Mouse (Mus musculus): ENCODE data around the gene Ntn3. TPM values are rescaled to one million over a fixed set of nuclear protein-coding genes. Genes with fewer than 3 reads are reported as not detected.

The Ntn3 gene
- polyA plus RNA-seq, 1 experiment from 2014 or later, result 5.9 TPM

DNA sequence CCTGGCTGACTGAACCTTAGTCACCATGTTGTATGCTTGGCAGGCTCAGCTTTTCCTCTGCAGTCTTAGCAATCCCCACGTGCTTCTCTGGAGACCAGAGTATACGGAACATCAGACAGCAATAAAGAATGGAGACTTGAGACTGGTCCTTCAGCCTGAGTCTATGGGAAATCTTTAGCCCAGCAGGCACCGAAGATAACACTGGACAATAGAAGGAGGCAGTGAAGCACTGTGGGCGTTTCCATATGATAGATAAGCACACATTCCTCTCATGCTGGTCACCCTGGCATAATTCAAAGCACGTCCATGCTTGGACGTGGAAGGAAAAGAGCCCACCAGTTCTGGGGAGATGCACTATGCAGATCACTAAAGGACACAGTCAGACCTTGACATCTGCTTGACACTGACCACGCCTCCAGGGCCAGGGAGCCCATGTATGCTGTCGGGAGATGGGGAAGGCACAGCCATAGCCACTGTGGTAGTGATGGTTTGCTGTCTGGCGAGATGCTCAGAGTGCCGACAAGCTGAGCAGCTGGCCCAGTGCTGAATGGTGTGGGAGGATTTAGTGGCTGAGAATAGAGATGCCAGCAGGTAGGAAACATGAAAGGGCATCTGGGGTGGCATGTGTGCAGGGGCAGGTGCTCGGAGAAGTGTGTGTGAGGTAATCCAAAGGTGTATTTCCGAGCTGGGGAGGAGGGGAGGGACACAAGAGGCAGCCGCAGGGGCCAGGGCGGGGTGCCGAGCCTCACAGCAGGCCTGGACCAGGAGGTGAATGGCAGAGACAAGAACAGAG is 12.1 kb downstream of the Ntn3 start:
- Histone ChIP-seq H3K4me1 (replicated peaks) (peaks cover 13% of the 10 kb centered on the region), H3K36me3 (0 out of 2 replicates have a peak, but pooled peaks cover 5% of the 10 kb centered on the region), H3K4me3 (no peak overlapping the region), H3K27ac (replicated peaks) (no peak overlapping the region), H3K9me3 (no peaks in the 10 kb centered on the region), H3K27me3 (no peaks in the 10 kb centered on the region), H3K4me2 (no peak overlapping the region), H3K9ac (no peak overlapping the region)
- no peak for ATAC-seq (ENCODE audit: low read depth)
- WGBS, result 68% methylated on average over 15 of the region's 15 CpGs

DNA sequence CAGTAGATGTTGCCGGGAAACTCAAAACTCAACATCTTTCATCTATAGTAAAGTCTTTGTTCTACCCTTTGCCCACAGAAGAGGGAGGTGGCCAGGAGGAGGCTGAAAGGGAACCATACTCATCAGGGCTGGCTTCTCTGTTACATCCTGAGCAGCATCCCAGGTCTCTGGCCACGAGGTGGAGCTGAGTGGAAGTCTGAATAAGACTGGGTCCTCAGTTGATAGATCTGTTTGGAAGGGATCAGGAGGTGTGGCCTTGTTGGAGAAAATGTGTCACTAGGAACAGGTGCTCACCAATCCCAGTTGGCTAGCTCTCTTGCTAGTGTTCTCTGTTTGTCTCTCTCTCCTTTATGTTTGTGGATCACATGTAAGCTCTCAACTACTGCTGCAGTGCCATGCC is 14.0 kb downstream of the Ntn3 start:
- WGBS, result 62% methylated on average over 2 of the region's 2 CpGs
- Histone ChIP-seq H3K9ac (no peak overlapping the region), H3K27ac (replicated peaks) (no peak overlapping the region)

DNA sequence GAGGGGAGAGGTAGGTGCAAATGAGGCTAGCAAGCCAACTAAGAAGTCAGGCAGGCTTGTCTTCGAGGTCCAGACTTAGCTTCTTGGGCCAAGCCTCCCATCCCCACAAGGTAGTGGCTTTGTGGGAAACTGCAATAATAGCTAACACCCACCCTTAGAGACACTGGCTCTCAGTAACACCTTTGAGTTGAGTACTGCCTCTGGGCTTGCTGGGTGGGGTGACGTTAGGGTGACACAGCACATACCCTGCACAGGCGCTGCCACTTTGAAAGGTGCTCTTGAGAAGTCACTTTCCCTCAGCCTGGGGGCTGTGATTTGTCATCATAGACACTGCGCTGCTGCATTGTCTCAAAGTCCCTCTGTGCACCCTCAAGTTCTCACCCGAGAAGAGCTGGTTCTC is 15.6 kb downstream of the Ntn3 start:
- no peak for ATAC-seq (ENCODE audit: low read depth)
- no peak overlapping the region for H3K4me3 ChIP-seq

More for the DNA sequence above, 14.0 kb downstream of the Ntn3 start:
- Histone ChIP-seq H3K27me3 (no peaks in the 10 kb centered on the region), H3K36me3 (0 out of 2 replicates have a peak, but pooled peaks cover 5% of the 10 kb centered on the region), H3K4me3 (no peak overlapping the region), H3K4me2 (no peak overlapping the region), H3K9me3 (no peaks in the 10 kb centered on the region), H3K4me1 (replicated peaks) (peaks cover 6% of the 10 kb centered on the region; the same call in 1 of the 2 replicates)
- ATAC-seq (ENCODE audit: low read depth), result no peak

DNA sequence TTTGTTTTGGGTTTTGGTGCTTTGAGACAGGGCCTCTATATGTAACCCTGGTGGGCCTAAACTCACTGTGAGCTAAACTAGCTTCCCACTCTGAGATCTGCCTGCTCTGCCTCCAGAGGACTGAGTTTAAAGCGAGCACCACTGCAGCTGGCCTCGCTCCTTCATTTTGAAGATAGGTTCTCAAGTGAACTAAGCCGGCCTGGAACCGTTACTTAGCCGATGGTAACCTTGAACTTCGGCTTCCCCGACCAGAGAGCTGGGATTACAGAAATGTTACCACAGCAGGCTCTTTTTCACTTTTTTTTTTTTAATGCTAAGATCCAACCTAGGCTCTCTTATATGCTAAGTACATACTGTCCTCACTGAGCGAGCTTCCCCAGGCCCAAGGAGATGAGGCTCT is 16.1 kb downstream of the Ntn3 start:
- H3K36me3 ChIP-seq, result peaks cover 12% of the 10 kb centered on the region; the same call in 1 of the 2 replicates
- ATAC-seq (ENCODE audit: low read depth), result no peak
- H3K27ac ChIP-seq (replicated peaks), result no peak overlapping the region
- 86% methylated on average over 8 of the region's 8 CpGs for WGBS
- H3K4me1 ChIP-seq (replicated peaks), result no peaks in the 10 kb centered on the region; the same call in 1 of the 2 replicates
- H3K9me3 ChIP-seq, result no peaks in the 10 kb centered on the region
- no peaks in the 10 kb centered on the region for H3K27me3 ChIP-seq
- H3K9ac ChIP-seq, result no peak overlapping the region
- H3K4me3 ChIP-seq, result no peak overlapping the region
- H3K4me2 ChIP-seq, result no peak overlapping the region

More for the DNA sequence above, 15.6 kb downstream of the Ntn3 start:
- Histone ChIP-seq H3K27me3 (no peaks in the 10 kb centered on the region), H3K9ac (no peak overlapping the region), H3K4me2 (no peak overlapping the region), H3K4me1 (replicated peaks) (no peaks in the 10 kb centered on the region; the same call in 1 of the 2 replicates), H3K9me3 (no peaks in the 10 kb centered on the region), H3K27ac (replicated peaks) (no peak overlapping the region), H3K36me3 (peaks cover 7% of the 10 kb centered on the region; the same call in 1 of the 2 replicates)
- 91% methylated on average over 5 of the region's 5 CpGs for WGBS

DNA sequence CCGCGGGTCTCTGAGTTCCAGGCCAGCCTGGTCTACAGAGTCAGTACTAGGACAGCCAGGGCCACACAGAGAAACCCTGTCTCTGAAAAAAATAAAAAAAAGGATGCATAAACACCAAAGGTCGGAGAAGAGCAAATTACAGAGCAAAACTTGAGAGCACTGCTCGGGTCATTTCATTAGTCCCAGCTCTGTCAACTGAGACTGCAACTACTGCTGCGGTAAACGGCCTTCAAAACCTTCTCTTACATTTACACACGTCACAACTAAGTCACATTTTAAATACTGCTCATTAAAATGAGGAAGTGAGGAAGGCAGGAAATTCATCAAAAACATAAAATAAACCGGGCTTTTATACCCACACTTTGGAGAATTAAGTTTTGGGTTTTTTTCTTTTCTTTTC is 16.5 kb downstream of the Ntn3 start:
- Histone ChIP-seq H3K4me2 (no peak overlapping the region), H3K27ac (replicated peaks) (no peak overlapping the region), H3K4me3 (no peak overlapping the region), H3K27me3 (no peaks in the 10 kb centered on the region), H3K9me3 (no peaks in the 10 kb centered on the region), H3K36me3 (peaks cover 15% of the 10 kb centered on the region), H3K9ac (no peak overlapping the region), H3K4me1 (replicated peaks) (no peaks in the 10 kb centered on the region; the same call in 1 of the 2 replicates)
- WGBS, result 82% methylated on average over 8 of the region's 8 CpGs
- no peak for ATAC-seq (ENCODE audit: low read depth)

DNA sequence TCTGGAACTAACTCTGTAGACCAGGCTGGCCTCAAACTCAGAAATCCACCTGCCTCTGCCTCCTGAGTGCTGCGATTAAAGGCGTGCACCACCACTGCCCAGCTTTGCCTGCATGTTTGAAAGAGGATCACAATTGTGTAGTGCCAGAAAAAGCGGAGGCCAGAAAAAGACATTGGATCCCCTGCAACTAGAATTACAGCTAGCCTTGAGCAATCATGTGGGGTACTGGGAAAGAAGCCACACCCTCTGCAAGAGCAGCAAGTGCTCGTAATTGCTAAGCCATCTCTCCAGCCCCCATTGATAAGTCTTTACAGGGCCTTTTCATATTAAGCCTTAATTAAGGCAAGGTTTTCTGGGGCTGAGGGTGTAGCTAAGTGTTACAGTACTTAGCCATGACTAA is 17.9 kb downstream of the Ntn3 start:
- ATAC-seq (ENCODE audit: low read depth), result no peak
- no peaks in the 10 kb centered on the region for H3K4me1 ChIP-seq (replicated peaks)
- no peaks in the 10 kb centered on the region for H3K27me3 ChIP-seq
- no peak overlapping the region for H3K9ac ChIP-seq
- H3K27ac ChIP-seq (replicated peaks), result no peak overlapping the region
- H3K4me2 ChIP-seq, result no peak overlapping the region
- peaks cover 22% of the 10 kb centered on the region for H3K36me3 ChIP-seq
- H3K9me3 ChIP-seq, result no peaks in the 10 kb centered on the region
- WGBS, result 77% methylated on average over 4 of the region's 4 CpGs
- no peak overlapping the region for H3K4me3 ChIP-seq

DNA sequence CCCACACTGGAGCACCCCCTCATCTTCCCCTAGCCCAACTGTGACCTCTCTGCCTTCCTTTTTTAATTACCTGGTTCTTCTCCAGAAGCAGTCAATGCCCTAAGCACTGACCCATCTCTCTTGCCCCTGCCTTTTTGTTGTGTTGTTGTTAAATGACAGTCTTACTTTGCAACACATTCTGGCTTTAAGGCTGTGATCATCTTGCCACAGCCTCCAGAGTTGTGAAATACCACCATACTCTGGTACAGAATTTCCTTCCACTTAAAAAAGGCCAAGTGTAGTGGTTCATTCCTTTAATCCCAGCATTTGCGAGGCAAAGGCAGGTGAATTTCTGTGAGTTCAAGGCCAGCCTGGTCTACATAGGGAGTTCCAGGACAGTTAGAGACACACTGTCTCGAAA is 18.4 kb downstream of the Ntn3 start:
- H3K4me2 ChIP-seq, result no peak overlapping the region
- H3K27me3 ChIP-seq, result no peaks in the 10 kb centered on the region
- H3K4me3 ChIP-seq, result no peak overlapping the region
- H3K9me3 ChIP-seq, result no peaks in the 10 kb centered on the region
- H3K27ac ChIP-seq (replicated peaks), result no peak overlapping the region
- H3K9ac ChIP-seq, result no peak overlapping the region
- WGBS, result 84% methylated on average over 2 of the region's 2 CpGs
- no peak for ATAC-seq (ENCODE audit: low read depth)
- peaks cover 24% of the 10 kb centered on the region for H3K36me3 ChIP-seq
- no peaks in the 10 kb centered on the region for H3K4me1 ChIP-seq (replicated peaks)

DNA sequence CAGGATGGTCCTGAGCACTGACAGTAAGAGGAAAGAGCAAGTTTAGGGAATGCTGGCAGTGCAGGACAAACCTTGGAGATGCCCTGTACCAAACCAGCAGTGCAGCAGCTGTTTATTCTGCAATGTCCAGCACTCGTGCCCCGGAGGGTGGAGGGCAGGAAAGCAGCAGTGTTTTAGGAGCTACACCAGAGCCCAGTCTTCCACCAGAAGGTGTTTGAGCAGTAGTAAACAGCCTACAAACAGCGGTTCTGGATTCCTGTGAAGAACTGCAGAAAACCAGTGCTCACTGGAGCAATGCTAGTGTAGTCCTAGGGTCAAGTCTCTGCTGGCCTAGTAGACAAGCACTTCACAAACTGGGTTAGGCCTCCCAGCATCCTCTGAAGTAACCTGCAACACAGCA is 35.1 kb downstream of the Ntn3 start:
- ATAC-seq (ENCODE audit: low read depth), result no peak
- H3K4me2 ChIP-seq, result no peak overlapping the region
- no peaks in the 10 kb centered on the region for H3K9me3 ChIP-seq
- no peak overlapping the region for H3K4me3 ChIP-seq
- no peak overlapping the region for H3K27ac ChIP-seq (replicated peaks)
- H3K27me3 ChIP-seq, result no peaks in the 10 kb centered on the region
- no peaks in the 10 kb centered on the region for H3K36me3 ChIP-seq
- peaks cover 13% of the 10 kb centered on the region for H3K4me1 ChIP-seq (replicated peaks)
- H3K9ac ChIP-seq, result no peak overlapping the region
- WGBS, result 87% methylated on average over 3 of the region's 3 CpGs

DNA sequence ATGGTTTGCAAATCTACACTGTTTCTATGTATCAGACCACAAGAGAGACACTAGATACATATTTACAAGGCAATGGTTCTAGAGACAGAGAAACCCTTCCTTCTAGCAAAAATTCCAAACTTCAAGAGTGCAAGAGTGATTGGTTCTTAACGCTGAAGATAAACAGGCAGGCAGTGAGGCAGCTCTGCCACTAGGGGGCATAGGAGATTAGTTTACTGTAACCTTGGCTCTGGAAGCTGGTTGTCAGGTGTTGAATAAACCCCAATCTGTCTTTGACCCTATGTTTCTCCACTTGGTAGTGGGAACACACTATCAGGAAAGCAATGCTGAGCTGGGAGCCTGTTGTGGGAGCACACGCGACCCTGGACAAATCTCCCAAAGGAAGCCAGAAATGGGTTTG is 35.9 kb downstream of the Ntn3 start:
- WGBS, result 7% methylated on average over 3 of the region's 3 CpGs
- no peak for ATAC-seq (ENCODE audit: low read depth)

DNA sequence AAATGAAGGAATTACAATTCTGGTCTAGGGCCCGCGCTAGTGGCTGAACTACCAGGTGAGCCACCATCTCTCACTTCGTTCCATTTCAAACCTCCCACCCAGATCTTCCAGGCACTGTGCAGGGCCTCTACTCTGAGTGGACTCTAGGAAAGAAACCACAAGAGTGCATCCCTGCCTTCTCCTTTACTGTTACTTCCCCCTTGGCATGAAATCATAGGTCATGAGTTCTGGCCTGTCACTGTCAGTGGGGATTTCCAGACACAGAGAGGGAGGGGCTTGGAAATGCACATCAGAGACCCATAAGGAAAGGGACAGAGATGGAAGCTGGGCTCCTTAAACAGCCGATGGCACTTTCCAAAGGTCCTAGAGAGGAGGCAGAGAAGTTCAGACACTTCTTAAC is 37.6 kb downstream of the Ntn3 start:
- Histone ChIP-seq H3K27ac (replicated peaks) (no peak overlapping the region), H3K27me3 (no peaks in the 10 kb centered on the region), H3K9ac (no peak overlapping the region), H3K4me3 (no peak overlapping the region), H3K9me3 (no peaks in the 10 kb centered on the region), H3K4me1 (replicated peaks) (peaks cover 31% of the 10 kb centered on the region), H3K36me3 (peaks cover 11% of the 10 kb centered on the region), H3K4me2 (no peak overlapping the region)
- WGBS, result 82% methylated on average over 4 of the region's 4 CpGs
- ATAC-seq (ENCODE audit: low read depth), result no peak

More for the DNA sequence above, 35.9 kb downstream of the Ntn3 start:
- Histone ChIP-seq H3K4me3 (no peak overlapping the region), H3K9ac (0 out of 2 replicates have a peak overlapping the region, but pooled peaks have one; percentile 13), H3K4me2 (no peak overlapping the region), H3K4me1 (replicated peaks) (peaks cover 14% of the 10 kb centered on the region), H3K36me3 (no peaks in the 10 kb centered on the region), H3K9me3 (no peaks in the 10 kb centered on the region), H3K27ac (replicated peaks) (no peak overlapping the region), H3K27me3 (no peaks in the 10 kb centered on the region)

DNA sequence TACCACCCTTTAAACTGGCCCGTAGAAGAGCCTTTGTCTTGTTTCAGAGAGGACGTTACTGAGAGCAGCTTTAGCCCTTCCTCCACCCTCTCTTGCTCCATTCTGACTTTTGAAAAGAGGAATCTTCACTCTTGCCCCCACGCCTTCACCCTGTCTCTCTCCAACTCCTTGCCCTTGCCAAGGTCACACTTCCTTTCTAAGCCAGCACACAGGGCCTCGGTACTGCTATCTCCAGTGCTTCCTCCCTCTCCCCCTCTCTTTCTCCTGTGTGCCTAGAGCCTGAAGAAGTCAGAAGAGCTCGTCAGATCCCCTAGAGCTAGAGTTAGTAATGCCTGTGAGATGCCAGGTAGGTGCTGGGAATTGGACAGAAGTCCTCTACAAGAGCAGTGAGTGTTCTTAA is 38.6 kb downstream of the Ntn3 start:
- H3K9ac ChIP-seq, result 0 out of 2 replicates have a peak overlapping the region, but pooled peaks have one; percentile 17
- peaks cover 16% of the 10 kb centered on the region for H3K36me3 ChIP-seq
- WGBS, result 83% methylated on average over 5 of the region's 5 CpGs
- no peaks in the 10 kb centered on the region for H3K9me3 ChIP-seq
- H3K4me1 ChIP-seq (replicated peaks), result peaks cover 35% of the 10 kb centered on the region
- H3K27me3 ChIP-seq, result no peaks in the 10 kb centered on the region
- no peak for ATAC-seq (ENCODE audit: low read depth)
- H3K4me2 ChIP-seq, result peak overlapping the region; percentile 91; the same call in 1 of the 2 replicates
- H3K27ac ChIP-seq (replicated peaks), result no peak overlapping the region; the same call in 1 of the 2 replicates
- no peak overlapping the region for H3K4me3 ChIP-seq

DNA sequence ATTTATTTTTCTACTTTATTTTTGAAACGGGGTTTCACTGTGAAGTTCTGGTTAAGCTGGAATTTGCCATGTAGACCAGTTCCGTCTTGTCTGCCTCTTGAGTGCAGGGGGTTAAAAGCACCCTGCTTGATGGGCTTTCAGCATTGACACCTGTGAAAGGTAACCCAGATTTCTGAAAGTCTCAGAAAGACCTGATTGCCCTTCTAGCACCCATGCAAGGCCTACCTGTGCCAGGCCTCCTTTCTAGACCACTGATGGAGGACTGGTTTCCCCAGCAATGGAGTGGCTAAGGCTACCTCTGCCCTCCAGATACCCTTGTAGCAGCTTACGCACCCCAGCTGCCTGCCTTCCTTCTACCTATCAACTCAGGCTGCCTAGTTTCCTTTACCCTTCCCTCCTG is 39.2 kb downstream of the Ntn3 start:
- Histone ChIP-seq H3K9ac (peak overlapping the region; percentile 96), H3K27me3 (no peaks in the 10 kb centered on the region), H3K9me3 (no peaks in the 10 kb centered on the region), H3K4me1 (replicated peaks) (peaks cover 41% of the 10 kb centered on the region), H3K4me2 (peak overlapping the region; percentile 91), H3K36me3 (peaks cover 22% of the 10 kb centered on the region), H3K4me3 (peak overlapping the region; percentile 96), H3K27ac (replicated peaks) (peak overlapping the region; percentile 99)
- 65% methylated on average over 3 of the region's 3 CpGs for WGBS
- ATAC-seq (ENCODE audit: low read depth), result no peak

All from neural tube, embryonic 13.5 days (tissue).